Mouse (Mus musculus) frontal cortex, postnatal 10 days (tissue): ENCODE measurements around the gene Armc2.

Experiments used
- DNase-seq, 2 experiments: peaks; one replicate each; pipeline ENCODE4 v3.0.0; 2022; ENCODE audit warnings: low spot score in 2 of 2, mixed read lengths in 1 of 2

Gene Armc2

DNA sequence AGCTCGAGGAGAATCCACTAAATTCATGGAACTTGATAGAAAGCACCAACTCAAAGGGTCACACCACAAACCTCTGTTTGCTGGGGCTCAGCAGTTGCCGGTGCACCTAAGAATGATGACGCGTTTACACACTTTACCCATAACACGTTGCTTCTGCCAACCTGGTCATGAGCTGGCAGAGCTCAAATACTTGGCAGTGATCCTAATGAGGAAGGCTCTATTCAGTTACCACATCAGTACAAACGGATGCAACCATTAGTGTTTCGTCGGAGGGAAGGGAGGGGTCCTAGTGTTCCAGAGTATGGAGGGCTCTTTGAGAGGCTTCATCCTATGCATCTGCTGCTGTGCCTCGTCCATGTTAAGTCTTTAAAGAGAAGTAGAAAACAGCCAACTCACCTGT lies 3.3 kb upstream of the Armc2 start:
- no peak for DNase-seq

DNA sequence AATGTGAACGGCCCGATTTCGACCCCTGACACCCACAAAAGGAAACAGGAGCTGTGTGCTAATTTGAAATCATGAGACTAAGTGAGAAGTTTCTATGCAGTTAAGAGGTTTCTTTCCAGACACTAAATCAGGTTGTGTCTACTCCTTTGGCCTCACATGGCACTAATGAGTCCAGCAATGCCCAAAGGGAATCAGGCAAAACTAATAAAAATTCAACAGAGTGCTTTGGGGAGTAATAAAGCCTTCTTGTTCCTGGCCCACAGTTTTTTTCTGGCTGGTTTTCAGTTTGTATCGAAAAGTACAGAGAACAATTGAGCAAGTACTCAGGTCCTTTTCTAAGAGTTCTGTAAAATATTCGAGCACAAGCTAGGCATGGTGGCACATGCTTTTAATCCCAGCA lies 4.2 kb downstream of the Armc2 start:
- no peak for DNase-seq

DNA sequence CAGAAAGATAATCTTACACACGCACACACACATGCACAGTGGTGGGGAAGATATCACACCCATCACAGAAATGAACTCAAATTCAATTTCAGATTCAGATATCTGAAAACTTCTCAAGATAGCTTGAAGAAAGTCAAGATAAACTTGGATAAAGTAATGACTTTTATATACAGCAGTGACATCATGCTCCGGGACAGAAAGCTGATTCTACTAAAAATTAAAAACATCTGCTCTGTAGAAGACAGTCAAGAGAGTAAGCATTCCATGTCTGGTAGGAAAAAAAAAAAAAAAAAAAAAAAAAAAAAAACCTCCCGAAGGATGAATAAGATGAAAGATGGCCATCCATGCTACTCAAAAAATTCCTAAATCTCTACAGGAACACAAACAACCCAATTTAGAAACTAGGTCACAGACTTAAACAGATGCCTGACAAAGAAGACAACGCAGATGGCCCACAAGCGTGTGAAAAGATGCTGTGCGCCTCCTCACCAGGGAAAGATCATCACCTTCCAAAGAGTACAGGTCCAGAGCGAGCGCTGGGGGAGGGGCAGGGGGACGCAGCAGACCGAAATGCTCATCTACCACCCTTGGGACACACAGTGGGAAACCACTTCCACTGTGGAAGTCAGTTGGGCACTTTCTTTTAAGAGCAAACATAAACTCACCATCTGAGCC lies 7.3 kb downstream of the Armc2 start:
- DNase-seq, result no peak

GRCm38 (mm10) chr10:42005259-42005658 lies 13.0 kb downstream of the Armc2 start:
- no peak for DNase-seq

- no peak for DNase-seq
Observed at GRCm38 (mm10) chr10:42004690-42005089, 13.6 kb downstream of the Armc2 start.

DNA sequence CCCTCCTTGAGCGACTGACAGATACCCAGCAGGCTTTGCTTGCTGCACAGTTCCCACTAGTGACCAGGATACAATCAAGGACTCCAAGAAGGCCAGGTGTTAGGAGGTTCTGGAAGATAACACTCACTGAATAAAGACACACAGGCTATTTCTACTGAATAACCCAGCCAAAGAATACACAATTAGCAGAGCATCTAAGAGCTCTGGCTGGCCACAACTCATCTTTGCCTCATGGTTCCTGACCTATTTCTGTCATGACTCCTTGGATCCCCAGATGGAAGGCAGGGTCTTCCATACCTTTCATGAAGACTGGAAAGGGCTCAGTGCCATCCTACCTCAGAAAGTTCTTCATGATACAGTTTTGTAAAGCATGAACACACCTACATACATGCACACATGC lies 14.2 kb downstream of the Armc2 start:
- no peak for DNase-seq

DNA sequence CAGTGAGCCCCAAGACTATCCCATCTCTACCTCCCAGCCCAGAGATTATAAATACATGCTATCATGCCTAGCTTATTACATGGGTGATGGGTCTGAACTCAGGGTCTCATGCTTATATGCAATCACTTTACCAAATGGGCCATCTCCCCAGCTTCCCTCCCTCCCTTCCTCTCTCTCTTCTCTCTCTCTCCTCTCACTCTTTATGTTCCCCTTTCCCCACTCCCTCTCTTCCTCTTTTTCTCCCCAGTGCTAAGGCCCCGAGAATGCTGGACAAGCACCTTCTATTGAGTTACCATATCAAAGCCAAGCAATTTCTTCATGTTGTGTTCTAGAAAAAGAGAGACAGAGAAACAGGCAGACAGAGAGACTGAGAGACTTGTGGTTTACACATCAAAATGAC lies 14.7 kb downstream of the Armc2 start:
- DNase-seq, result no peak

DNA sequence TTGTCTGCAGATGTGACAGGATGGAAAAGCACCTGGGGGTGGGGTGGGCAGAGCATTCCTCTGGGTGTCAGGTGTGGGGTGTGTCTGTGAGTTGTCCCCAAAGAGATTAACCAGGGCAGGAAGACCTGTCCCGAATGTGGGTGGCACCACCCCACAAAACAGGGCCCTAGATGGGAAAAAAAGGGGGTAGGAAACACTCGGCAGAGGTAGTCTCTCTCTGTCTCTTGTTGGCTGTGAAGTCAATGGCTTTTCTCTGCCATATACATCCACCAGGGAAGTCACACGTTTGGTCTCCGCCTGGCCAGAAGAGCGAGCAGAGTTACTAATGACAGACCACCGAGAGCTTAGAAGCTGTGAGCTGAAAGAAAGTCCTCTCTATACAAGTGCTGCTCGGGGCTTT lies 15.8 kb downstream of the Armc2 start:
- no peak for DNase-seq

GRCm38 (mm10) chr10:42001260-42001659 lies 17.0 kb downstream of the Armc2 start:
- no peak for DNase-seq

DNA sequence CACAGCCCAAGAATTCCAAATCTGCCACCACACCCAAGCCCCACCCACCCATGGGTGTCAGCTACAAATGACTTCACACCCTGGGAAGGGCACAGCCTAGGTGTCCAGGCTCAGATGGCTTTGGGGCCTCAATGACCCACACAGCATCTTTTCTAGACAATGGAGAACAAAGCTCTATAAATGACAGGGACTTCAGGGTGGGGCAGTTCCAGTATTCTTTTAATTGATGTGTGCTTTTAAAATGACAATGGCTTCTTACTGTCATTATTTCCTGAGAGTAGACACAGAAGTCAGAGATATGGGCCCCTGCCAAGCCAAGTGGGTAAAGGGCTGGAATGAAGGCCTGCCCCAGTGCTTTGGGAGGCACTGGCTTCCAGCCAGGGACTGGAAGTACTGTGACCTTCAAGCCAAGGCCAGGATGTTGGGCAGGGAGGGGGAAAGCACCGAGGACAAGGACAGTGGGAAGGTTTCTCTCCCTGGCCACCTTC lies 20.5 kb downstream of the Armc2 start:
- no peak for DNase-seq

GRCm38 (mm10) chr10:41996157-41996556 lies 22.1 kb downstream of the Armc2 start:
- no peak for DNase-seq

DNA sequence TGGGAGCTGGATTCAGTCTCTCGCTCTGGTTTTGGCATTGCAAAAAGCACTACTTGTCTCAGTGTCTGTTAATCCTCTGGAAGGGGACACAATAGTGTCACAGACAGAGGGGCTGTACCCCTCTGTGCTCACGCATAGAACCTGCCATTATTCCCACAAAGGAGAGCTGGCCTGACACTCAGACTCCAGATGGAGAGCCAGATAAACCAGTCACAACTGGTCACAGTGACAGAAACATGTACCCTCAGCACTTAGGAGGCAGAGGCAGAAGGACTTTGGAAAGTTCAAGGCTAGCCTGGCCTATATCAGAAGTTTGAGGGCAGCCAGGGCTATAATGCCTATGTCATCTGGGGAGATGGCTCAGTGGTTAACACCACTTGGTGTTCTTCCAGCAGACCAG lies 23.2 kb downstream of the Armc2 start:
- no peak for DNase-seq

- no peak for DNase-seq
Observed at GRCm38 (mm10) chr10:41994578-41994977, 23.7 kb downstream of the Armc2 start.

- no peak for DNase-seq
Observed at GRCm38 (mm10) chr10:41992059-41992440, 26.2 kb downstream of the Armc2 start.

DNA sequence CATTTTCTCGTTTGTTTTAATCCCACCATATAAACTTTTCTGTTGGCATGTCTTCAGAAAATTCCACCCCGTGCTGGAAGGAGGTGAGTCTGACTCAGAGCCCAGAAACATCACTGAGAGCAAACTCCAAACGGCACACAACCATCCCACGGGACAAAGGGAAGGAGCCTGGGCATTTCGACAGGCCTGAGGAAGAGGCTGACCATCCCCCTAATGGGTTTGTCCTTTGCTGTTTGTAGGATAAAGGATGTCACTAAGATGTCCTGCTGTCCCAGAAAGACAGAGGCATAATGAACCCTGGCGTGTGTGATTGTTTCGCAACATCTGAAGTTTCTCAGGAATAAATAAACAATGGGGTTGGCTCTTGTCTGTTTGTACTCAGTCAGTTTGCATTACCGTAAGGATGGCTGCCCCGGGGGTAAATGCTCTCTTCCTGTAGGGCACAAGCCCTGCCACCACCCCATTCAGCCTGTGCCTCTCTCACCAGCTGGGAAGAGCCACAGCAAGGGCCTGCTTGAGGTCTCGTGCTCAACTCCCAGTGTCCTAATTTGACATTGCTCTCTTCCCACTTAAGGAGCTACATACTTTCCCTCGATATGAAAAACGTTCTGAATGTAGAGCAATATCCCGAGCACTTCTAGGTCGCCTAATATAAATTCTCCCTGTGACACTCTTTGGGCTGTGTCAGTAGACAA lies 26.7 kb downstream of the Armc2 start:
- DNase-seq, result no peak

DNA sequence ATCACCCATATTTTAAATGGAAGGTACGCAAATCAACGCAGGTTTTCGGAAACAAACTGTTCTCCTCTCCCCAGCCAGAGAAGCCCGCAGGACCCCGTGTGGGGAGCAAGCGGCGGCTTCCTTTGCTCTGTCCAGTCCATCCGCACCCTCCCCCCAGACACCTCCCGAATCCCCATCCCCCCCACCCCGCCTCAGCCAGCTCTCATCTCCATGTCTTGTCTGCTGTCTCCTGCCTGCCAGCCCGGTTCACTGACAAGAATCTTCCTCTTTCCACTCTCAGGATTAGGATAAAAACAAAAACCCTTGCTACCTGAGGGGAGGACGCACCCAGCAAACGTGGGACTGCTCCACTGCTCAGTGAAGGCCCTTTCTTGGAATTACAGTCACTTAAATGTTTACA lies 27.3 kb downstream of the Armc2 start:
- no peak for DNase-seq

DNA sequence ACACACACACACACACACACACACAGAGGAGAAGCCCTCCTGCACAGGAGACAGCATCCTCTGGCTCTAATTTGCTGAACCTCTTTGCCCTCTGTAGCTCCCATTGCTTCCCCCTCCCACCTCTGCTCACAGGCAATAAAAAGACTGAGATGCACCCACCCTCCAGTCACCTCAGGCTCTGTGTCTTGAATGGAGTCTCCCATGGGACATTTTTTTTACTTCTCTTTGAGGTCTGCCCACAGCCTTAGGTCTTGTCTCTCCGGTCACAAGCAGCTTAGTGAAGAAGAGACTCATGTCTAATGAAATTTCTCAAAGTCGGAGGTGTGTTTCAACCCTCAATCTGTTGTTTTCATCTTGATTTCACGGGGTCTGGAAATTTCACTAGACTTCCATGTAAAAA lies 29.3 kb downstream of the Armc2 start:
- no peak for DNase-seq

DNA sequence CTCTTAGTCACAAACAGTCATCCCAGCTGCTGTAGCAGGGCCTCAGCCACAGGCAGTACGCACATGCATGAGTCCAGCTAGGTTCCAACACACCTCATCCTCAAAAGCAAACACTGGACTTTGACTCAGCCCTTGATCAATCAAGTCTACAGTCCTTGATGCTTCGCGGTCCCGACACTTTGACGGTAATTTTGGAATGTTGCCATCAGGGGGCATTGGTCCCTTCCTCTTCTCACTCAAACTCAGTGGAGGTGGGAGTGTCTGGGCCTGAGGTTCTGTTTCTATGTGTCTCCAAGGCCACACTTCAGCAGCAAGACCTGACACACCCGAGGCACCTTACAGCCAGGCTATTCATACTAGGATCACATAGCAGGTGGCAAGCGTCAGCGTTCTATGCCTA lies 32.1 kb downstream of the Armc2 start:
- no peak for DNase-seq

GRCm38 (mm10) chr10:41984221-41984620 lies 34.0 kb downstream of the Armc2 start:
- no peak for DNase-seq

DNA sequence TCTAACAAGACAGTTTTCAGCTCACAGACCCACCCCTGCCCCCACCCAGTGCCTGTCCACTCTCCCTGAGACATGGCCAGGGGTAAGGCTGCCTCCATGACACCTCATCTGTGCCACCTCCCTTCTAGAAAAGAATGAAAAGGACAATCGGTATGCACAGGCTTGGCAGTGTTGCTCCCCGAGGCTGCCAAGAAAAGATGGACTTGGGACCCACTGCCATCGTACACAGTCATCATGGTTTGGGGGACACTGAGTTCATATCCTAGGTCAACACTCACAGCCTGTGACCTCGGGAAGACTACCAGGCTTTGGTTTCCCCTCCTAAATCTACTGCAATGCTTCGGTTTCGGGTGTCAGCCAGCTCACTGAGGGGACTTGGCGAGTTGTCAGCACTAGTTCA lies 35.4 kb downstream of the Armc2 start:
- DNase-seq, result no peak

DNA sequence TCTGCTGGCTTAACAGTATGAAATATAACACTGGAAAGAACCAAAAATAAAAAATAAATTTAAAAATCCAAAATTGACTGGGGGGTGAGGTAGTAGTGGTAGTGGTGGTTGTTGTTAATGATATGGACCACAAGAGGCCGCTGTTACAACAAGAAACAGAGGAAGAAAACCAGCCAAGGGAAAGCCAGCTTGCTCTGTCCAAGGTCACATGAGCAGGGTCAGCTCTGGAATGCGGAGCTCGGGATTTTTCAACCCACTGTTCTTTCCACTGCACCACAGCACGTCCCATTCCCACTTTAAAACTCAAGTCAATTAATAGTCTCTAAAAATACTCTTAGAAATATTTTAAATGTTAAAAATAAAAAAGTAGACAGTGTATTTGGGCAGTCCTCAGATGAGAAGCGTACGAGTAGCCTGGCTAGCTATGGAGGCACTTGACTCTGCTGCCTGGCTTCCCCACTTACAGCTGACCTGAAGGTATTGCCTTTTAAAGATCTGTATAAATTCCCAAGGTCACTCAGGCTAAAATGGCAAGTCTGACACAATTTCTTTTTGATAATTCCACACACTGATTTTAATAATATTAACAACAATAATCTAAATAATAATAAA lies 37.4 kb downstream of the Armc2 start:
- peak in 1 of 2 experiments; percentile 47 for DNase-seq

- no peak for DNase-seq
Observed at GRCm38 (mm10) chr10:41978403-41979234, 39.6 kb downstream of the Armc2 start.
